Mouse (Mus musculus) urinary bladder, postnatal 4 days (tissue): ENCODE measurements at regions not wholly inside any gene's neighbourhood (a gene's known extent, or its start where the extent isn't known, plus 50 kb on each side); places are given as distances from the start of the nearest gene placed in this dataset.

Experiments
- DNase-seq, 2 experiments: peaks; one replicate each; pipeline ENCODE4 v3.0.0; 2021 to 2022; ENCODE audit warnings: low spot score in 2 of 2

DNA sequence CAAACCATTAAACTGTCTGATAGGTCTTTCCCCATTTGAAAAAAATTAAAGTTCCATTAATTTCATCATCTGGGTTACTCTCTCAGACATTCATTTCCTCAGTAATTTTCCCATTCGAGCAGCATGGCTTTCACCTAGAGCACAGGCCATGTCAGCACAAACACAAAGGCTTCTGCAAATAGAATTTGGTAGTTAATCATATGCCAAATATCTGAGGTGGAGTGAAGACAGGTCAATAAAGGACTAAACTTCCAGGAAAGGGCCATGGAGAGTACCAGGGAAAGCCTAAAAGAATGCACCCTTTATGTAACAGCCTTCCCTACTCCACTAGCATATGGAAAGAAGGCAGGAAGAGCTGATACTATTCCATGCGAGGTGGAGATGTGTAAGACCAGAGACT is 150.3 kb upstream of the Gimd1 start:
- no peak for DNase-seq

DNA sequence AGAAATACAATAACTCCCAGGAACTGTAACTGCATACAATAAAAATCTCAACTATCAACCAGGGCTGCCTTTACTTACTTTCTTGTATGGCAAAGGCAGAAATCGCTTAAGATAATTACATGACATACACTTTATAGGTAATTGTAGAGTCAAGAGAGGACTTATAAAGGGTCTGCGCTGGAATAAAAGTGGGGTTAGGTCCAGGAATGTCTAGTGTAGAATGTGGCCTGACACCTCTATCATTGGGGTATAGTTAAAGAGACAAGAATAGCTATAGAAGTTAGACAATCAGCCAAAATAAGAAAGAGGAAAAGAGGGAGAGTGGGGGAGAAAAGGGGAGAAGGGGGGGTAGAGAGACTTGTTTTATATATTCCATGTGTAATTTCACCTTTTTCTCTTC is 144.8 kb upstream of the Gimd1 start:
- DNase-seq, result no peak

DNA sequence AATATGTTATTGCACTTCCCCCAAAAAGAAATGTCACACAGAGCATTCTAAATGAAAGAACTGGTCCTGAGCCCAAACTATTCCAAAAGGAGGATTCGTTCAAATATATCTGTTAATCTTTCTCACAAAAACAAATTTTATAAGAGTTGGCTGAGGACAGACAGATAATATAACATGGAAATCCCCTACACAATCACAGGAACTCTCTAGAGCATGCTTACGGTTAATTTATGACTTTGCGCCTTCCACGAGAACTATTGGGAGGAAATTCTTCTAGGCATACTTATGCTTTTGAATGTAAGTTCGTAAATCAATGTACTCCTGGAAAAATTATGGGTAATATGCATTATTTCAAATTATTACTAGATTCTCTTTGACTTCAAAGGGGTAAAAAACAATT is 144.1 kb upstream of the Gimd1 start:
- no peak for DNase-seq

DNA sequence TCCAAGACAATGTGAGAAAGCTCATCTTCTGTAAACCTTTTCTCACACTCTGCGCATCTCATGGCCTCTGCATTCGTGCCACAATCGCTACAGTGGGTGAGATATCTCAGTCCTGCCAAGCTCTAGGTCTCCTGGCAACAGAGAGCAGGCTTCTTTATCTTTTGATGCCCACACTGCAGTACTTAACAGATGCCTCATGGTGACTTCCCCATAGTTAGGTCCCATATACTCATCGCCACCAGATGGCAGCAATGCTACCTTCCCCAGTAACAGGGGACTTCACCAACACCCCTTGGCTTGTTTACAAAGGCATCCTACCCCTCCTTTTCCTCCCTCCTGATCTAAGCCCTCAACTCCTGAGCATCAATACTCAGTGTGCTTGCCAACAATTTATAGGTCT is 123.5 kb upstream of the Gimd1 start:
- DNase-seq, result peak; percentile 23 to 65

DNA sequence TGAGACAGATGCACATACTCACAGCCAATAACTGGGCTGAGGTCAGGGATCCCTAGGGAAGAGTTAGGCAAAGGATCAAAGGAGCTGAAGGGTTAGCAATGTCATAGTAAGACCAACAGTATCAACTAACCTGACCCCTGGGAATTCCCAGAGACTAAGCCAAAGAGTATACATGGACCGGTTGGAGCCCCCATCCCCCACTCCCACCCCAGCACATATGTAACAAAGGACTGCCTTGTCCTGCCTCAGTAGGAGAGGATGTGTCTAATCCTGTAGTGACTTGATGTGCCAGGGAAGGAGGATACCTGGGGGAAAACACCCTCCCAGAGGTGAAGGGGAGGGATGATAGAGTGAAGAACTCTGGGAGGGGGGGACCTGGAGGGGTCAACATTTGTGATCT is 119.4 kb upstream of the Gimd1 start:
- no peak for DNase-seq

DNA sequence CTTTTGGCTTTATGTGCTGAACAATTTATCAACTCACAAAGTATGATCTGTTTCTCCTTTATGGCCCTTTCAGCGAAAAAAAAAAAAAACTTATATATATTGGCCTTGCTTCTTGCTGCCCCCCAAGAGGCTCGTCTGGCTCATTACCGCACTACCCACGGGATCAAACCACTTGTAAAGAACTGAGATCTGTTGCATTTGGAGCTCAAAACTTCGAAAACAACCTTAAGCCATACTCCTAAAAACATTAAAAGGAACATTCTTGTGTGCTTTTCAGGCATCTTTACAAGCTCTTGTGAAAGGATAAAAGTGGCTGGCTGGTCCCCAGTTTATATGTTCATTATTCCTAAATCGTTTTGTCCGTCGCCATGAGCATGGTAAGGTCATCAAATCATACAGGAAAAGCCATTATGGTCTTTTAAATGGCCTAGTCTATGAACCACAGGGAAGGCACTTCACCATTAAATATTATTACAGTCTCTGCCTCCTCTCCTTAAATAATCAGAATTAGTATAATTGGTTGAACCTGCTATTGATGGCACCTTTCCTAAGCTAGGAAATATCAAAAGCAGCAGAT is 117.0 kb upstream of the Gimd1 start:
- no peak for DNase-seq

DNA sequence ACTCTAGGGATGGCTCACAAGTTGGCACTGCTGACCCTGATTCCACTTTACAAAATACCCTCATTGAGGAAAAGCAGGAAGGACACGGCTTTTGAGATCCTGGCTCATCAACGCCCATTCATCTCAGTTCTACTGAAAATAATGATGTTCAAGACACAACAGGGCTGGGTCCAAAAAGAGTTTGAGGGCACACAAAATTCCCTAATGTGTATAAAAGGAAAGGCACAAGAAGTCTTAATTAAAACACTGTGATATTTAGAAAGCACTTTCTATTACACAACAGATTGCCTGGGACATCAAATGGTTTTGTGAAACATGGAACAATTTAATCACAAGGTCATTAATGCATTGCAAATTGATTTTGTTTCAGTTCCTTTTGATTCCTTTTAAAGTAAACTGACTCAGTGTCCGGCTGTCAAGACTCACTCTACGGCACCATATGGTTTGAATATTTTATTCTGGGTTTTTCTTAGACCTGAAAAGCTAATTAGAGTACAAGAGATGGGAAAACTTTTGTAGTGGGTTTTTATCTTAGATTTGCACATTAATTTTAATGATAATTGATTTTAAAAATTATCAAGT is 96.2 kb upstream of the Gimd1 start:
- DNase-seq, result no peak

DNA sequence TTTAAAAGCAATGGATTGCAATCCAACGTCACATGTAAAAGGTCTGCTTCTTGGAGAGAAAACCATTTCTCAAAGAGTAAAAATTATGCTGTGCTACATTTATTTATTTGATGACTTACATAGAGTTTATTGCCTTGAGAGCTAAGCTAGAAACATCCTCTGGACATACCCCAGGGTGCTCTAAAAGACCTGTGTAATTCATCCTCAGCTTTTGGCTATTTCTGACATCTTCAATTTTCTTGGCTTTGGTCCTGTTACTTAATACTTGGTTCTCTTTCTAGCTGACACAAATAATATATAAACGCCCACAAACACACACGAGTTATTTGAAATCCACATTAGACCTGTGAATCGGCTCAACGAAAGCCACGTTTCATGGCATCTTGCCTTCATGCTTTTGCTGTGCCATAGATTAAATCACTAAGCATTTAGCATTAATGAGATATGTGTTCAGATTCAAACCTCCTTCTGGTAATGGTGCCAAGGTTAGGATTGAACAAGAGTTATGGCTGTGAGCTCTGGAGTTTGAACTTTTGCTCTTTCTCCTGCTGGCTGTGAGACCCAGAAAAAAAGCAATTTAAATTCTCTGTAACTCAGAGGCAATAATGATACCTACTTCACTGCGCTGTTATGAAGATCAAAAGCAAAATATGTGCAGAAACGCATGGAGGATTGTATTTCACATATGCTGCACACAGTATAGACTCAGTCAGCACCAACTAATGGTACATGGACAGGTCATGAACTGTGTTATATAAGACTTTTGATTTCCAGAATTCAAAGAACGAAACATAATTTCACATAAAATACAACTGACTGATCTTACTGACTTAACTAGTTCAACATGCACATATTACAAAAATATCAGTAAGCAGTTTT is 89.6 kb upstream of the Gimd1 start:
- DNase-seq, result no peak

DNA sequence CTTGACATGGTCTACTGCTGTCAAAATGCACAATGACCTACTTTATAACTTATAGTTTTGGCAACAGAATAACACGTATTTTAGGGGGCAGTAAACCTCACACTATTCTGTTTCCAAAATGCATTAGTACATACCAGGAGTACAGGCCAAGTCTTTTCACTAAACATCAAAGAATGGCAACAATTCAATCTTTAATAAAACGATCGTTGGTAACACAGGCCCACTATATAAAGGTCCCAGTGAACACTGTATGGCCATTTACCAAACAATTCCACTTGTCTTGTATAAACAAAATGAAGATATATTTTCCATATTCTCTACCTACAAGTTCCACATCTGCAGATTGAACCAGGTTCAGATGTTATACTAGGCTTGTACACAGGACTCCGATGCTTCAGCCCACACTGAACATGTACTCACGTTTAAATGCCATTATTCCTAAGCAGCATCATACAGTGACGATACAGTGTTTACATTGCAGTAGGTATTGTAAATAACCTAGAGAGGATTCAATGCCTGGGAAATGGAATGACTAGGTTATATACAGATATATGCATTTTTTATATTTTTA is 78.3 kb upstream of the Gimd1 start:
- no peak for DNase-seq

DNA sequence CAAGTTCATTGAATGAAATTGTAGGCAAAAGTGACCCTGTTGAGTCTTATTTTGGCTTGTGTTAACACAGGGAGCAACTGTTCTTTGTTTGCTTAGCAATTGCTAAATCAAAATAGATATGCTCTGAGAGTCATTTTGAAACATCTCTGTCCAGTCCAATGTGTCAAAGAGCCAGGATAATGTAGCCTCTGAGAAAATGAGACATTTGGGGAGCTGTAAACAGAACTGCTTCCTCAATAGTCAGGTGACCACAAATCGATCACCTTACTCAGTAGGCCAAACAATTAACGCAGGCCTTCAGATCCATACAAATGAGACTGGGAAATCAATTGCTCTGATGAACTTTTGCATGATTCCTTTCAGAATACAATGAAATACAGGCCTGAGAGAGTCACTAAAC is 63.9 kb upstream of the Gimd1 start:
- DNase-seq, result no peak

DNA sequence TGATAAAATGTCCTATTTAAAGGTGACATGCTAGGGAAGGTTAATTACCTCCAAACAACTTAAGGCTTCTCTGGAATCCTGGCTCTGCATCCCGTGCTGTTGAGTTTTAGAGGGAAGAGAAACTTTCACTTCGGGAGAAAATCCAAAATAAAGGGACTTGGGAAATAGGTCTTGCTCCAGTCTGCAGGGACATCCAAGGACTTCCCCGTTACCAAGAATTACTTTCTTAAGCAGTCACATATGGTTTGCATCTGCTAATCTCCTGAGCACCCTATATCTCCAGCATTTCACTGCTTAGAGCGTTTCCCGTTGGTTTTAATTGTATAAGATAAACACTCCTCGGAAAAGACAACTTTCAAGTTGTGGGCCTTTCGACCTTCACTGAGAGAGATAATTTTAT is 63.3 kb upstream of the Gimd1 start:
- no peak for DNase-seq
